Mouse (Mus musculus) mammary gland, adult 2 months (tissue): ENCODE measurements around the gene Fga. TPM values are rescaled to one million over a fixed set of nuclear protein-coding genes. Genes with fewer than 3 reads are reported as not detected.

Experiments used
- polyA plus RNA-seq: library from polyadenylated mRNA; depleted of rRNA; stranded (reverse); fragments of >200 nt; gene quantifications from 2 replicates; pipeline ENCODE4 v1.2.3, GENCODE M21; 2012; ENCODE audit warnings: low replicate concordance; rRNA removed

The Fga gene
- 1.5 TPM in 1 of 2 replicates, not detected in the other for polyA plus RNA-seq

GRCm38 (mm10) chr3:83025475-83026301 lies at the start of gene Fga:
Gene Fga, plus strand, starts transcription at chr3:83026076.

GRCm38 (mm10) chr3:83007557-83007956 lies 18.3 kb upstream of the Fga start, which contains the start of gene Fgg:
Gene Fgg, plus strand, starts transcription at chr3:83007724.

GRCm38 (mm10) chr3:83049680-83050079 lies 23.8 kb downstream of the Fga start, which contains the start of gene Fgb:
Gene Fgb, minus strand, starts transcription at chr3:83049863.

GRCm38 (mm10) chr3:83055281-83056038 lies 29.6 kb downstream of the Fga start, which contains the start of gene Plrg1:
Gene Plrg1, plus strand, starts transcription at chr3:83055522.

Other genes starting within 250 kb of the Fga start
- gene Rbm46, start 149.6 kb upstream of the Fga start, polyA plus RNA-seq = 0.06 and 0.13 TPM in 2 replicates
- gene Lrat, start 122.1 kb upstream of the Fga start, polyA plus RNA-seq = 0.24 and 0.57 TPM in 2 replicates
- gene Fgg, start 18.4 kb upstream of the Fga start, polyA plus RNA-seq = 10.7 and 14.0 TPM in 2 replicates
- gene Fgb, start 23.8 kb downstream of the Fga start, polyA plus RNA-seq = 2.1 and 2.4 TPM in 2 replicates
- gene Plrg1, start 29.4 kb downstream of the Fga start, polyA plus RNA-seq = 27.8 and 46.4 TPM in 2 replicates
- gene Dchs2, start 101.9 kb downstream of the Fga start, polyA plus RNA-seq = 0.76 and 0.81 TPM in 2 replicates